Mouse (Mus musculus) testis, postnatal 10 days (tissue): ENCODE measurements at regions not wholly inside any gene's neighbourhood (a gene's known extent, or its start where the extent isn't known, plus 50 kb on each side); places are given as distances from the start of the nearest gene placed in this dataset.
A peak's percentile ranks its signal among the peaks of the same experiment; 100 is the strongest.

Experiments
- DNase-seq: peaks from one replicate; pipeline ENCODE4 v3.0.0; 2021; ENCODE audit warnings: low spot score

- no peak for DNase-seq
Observed at GRCm38 (mm10) chr15:62189565-62190181, 1266.9 kb upstream of the A1bg start.

GRCm38 (mm10) chr15:62186548-62186947 is 1263.7 kb upstream of the A1bg start:
- DNase-seq, result no peak

GRCm38 (mm10) chr15:62183803-62184202 is 1261.0 kb upstream of the A1bg start:
- DNase-seq, result no peak

GRCm38 (mm10) chr15:62181454-62181910 is 1258.7 kb upstream of the A1bg start:
- DNase-seq, result no peak

GRCm38 (mm10) chr15:62180718-62181117 is 1257.9 kb upstream of the A1bg start:
- no peak for DNase-seq

GRCm38 (mm10) chr15:62179801-62180200 is 1257.0 kb upstream of the A1bg start:
- DNase-seq, result peak; percentile 47

- no peak for DNase-seq
Observed at GRCm38 (mm10) chr15:62178568-62178967, 1255.8 kb upstream of the A1bg start.

DNA sequence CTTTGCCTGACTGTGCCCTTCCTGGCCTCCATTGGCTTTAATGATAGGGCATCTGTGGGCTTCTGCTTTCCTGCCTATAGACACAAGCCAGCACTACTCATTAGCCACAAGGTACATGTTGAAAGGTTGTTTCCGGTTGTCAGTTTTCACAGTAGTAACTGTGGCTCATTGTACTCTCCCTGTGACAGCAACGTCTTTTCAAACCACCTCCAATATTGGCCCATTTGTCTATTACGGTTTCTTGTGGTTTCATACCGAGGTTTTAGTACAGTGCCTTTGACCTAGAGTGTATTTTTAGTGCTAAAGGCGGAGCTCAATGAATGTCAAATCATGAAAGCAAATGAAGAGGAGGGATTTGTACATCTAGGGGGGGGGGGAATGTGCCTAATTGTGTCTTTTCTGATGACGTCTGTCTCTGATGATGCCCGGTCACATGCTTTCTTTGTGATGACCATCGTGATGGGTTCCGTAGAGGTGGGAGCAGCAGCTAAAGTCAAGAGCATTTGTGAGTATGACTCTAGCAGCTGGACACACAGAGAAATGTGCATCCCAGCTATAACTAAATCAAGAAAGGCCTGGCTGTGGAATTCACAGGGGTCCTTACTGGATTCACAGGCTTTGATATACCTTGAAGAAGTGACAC is 1255.1 kb upstream of the A1bg start:
- no peak for DNase-seq

DNA sequence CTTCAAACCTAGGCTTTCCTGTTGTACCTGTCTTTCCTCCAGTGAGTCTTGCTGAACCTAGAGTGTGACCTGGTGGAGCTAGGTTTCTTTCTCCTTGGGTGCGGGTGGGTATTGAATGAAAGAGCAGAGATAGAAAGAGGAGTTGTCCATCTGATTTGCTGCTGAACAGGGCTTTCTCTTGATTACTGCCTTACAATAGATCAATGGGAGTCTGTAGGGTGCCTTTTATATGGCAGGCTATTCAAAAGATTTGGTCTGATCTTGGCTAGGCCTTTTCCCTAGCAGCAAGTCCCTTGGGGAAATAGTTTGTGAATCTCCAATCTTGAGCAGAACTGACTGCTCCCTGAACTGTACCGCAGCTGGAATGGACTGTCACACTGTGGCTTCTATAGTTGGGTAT is 1253.3 kb upstream of the A1bg start:
- DNase-seq, result no peak

DNA sequence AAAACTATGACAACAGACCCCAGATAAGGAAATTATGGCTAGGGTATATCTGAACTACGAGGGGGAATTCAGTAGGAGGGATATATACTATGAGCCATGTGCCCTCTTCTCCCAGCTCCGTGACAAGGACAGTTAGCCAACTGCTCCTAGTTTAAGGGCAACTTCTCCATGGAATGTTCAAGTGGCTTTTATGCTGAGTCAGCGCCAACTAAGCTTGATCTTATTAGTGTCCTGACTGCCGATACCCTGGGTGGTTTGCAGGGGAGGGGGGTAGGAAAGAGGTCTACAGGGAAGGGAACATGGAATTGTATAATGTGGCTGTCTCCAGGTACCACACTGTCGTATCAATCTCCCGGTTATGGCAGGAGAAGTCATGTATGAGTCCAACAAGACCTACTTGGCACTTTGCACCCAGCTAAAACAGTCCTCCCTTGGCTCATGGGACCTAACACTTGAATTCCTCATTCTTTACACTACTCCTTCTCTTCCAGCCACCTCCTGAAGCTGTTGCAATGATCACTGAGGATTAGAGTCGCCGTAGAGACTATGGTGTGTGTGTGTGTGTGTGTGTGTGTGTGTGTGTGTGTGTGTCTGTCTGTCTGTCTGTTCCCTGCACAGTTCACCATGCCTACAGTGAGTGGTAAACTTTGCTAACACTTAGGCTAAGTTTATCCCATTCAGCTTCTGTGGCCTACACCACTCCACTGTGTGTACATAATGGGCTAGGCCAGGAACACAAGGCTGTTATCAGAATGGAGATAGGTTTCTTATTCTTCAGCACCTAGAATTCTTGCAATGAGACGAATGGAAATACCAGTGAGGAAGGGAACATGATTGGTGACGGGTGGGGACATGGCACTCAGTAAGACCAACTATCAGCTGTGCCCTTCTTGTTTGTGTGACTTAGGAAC is 1251.1 kb upstream of the A1bg start:
- DNase-seq, result no peak

GRCm38 (mm10) chr15:62171632-62172031 is 1248.8 kb upstream of the A1bg start:
- no peak for DNase-seq

- no peak for DNase-seq
Observed at GRCm38 (mm10) chr15:62171167-62171566, 1248.4 kb upstream of the A1bg start.

GRCm38 (mm10) chr15:62170337-62170736 is 1247.5 kb upstream of the A1bg start:
- no peak for DNase-seq

DNA sequence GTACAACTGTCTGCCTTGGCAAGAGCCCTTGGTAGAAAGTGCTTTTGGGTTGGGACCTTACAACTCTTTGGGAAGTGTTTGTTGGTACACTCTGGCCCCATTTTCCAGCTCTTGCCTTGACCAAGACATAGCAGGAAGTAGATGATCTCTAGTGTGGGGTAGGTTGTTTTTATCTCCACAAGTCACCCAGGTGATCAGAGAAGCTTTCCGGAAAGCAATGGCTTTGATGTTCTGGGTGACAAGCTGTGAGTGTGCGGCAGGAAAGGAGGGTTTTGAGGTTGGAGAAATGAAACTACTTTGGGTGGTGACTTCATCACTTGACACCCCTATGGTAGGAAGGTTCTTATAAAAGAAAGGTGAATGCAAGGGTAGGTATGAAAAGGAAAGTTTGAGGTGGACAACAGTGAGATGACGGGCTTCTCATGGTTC is 1246.8 kb upstream of the A1bg start:
- no peak for DNase-seq

- no peak for DNase-seq
Observed at GRCm38 (mm10) chr15:62168958-62169590, 1246.3 kb upstream of the A1bg start.

DNA sequence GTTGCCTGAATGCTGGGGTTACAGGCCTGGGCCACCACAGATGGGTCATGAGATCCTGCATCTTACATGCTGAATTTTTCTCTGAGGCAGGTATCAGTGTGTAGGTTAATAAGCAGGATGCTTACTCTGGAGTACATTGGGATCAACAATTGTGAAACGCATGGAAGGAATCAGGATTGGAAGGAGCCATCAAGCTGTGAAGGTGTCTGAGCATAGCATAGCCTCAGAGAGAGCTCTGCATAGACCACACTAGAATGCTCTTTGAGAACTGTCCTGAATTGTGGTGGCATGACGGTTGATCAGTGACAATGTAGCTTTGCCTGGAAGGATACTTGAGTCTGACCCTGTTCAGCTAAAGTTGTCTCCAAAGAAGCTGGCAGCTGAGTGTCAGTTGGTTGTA is 1245.7 kb upstream of the A1bg start:
- no peak for DNase-seq

DNA sequence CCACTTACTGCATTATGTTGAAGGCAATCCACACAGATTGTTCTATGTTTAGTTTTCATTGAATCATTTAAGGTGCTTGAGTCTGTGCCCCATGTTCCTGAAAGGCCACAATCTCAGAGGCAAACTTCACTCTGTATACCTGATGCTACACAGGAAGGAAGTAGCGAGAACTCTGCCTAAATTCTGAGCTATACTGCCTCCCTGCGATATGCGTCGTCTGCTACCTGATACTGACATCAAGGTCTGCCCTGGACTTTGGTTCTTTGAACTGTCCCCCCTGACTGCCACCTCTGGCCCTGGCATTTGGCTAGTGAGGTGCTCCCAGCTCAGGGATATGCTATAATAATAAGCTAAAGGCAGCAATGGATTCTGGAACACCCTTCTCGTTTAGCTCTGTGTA is 1244.0 kb upstream of the A1bg start:
- no peak for DNase-seq

GRCm38 (mm10) chr15:62165826-62166500 is 1243.2 kb upstream of the A1bg start:
- DNase-seq, result no peak

- no peak for DNase-seq
Observed at GRCm38 (mm10) chr15:62164766-62165410, 1242.1 kb upstream of the A1bg start.

GRCm38 (mm10) chr15:62163203-62163602 is 1240.4 kb upstream of the A1bg start:
- no peak for DNase-seq

DNA sequence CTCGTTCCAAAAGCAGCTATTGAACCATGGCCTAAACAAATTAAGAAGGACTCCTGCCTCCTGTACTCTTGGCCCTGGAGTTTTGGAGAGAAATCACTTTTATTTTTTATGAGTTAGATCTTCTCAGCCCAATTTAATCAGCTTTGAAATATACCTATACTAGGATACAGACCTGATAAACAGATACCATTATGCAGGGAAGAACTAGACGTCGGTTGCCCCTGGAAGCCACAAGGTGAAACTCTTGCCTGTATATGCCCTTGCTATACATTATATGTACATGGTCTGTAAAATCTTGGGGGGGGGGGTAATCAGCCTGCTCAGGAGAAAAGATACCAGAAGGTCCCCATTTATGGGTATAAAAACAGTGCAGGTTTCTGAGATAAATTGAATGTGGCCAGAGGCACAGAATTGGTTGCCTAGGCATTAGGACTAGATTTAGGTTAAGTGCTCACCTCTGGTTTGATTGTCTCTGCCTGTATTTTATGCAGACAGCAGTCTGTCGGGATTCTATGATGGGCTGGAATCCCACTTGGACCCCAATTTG is 1239.9 kb upstream of the A1bg start:
- no peak for DNase-seq
